Mouse (Mus musculus) neutrophil, adult 65 days (primary cell): ENCODE measurements around the gene Tmprss9. TPM values are rescaled to one million over a fixed set of nuclear protein-coding genes. Genes with fewer than 3 reads are reported as not detected.

Source experiments
- total RNA-seq: library from RNA; stranded (reverse); gene quantifications from 2 replicates; pipeline ENCODE4 v1.2.4, GENCODE M21; 2023

Gene Tmprss9
- total RNA-seq, result not detected in 2 replicates

GRCm38 (mm10) chr10:80871581-80871980 lies at the start of gene Tmprss9:
Gene Tmprss9 (plus strand): TSS chr10:80871848.

GRCm38 (mm10) chr10:80826151-80827062 lies 45.2 kb upstream of the Tmprss9 start, which contains the start of gene Oaz1:
Gene Oaz1 (plus strand): TSS chr10:80826656.

GRCm38 (mm10) chr10:80843931-80844547 lies 27.6 kb upstream of the Tmprss9 start, which contains the start of gene Lingo3:
Gene Lingo3 (minus strand): TSS chr10:80844039.

GRCm38 (mm10) chr10:80854913-80855748 lies 16.5 kb upstream of the Tmprss9 start, which contains the start of the genes Lsm7 and Sppl2b:
Gene Lsm7 (minus strand): TSS chr10:80855209.
Gene Sppl2b (plus strand): TSS chr10:80855275.

GRCm38 (mm10) chr10:80900318-80901247 lies 28.9 kb downstream of the Tmprss9 start, which contains the start of gene Timm13:
Gene Timm13 (minus strand): TSS chr10:80900969.

GRCm38 (mm10) chr10:80917779-80918434 lies 46.3 kb downstream of the Tmprss9 start, which contains the start of gene Lmnb2:
Gene Lmnb2 (minus strand): TSS chr10:80918245.

GRCm38 (mm10) chr10:80929299-80930226 lies 57.9 kb downstream of the Tmprss9 start, which contains the start of gene Gadd45b:
Gene Gadd45b (plus strand): TSS chr10:80930073.

Other genes with a start within 250 kb of the Tmprss9 start
- gene Csnk1g2, start 249.0 kb upstream of the Tmprss9 start, total RNA-seq, result 101 and 129 TPM in 2 replicates
- 12.4 and 15.2 TPM in 2 replicates for gene Btbd2, start 214.8 kb upstream of the Tmprss9 start, total RNA-seq
- gene Mknk2, start 193.7 kb upstream of the Tmprss9 start, total RNA-seq, result 181 and 193 TPM in 2 replicates
- gene Mob3a, start 169.9 kb upstream of the Tmprss9 start, total RNA-seq, result 140 and 155 TPM in 2 replicates
- 8.4 and 14.1 TPM in 2 replicates for gene Izumo4, start 169.7 kb upstream of the Tmprss9 start, total RNA-seq
- 99.7 and 123 TPM in 2 replicates for gene Ap3d1, start 129.6 kb upstream of the Tmprss9 start, total RNA-seq
- gene Dot1l, start 116.6 kb upstream of the Tmprss9 start, total RNA-seq, result 21.3 and 32.2 TPM in 2 replicates
- gene Sf3a2, start 73.7 kb upstream of the Tmprss9 start, total RNA-seq, result 39.7 and 47.3 TPM in 2 replicates
- 62.9 and 84.6 TPM in 2 replicates for gene Plekhj1, start 73.2 kb upstream of the Tmprss9 start, total RNA-seq
- gene Amh, start 66.6 kb upstream of the Tmprss9 start, total RNA-seq, result 0.77 and 1.2 TPM in 2 replicates
- not detected in 2 replicates for gene Jsrp1, start 58.4 kb upstream of the Tmprss9 start, total RNA-seq
- gene Oaz1, start 45.2 kb upstream of the Tmprss9 start, total RNA-seq, result 506 and 673 TPM in 2 replicates
- gene Lingo3, start 27.8 kb upstream of the Tmprss9 start, total RNA-seq, result not detected in 2 replicates
- 10.1 and 19.3 TPM in 2 replicates for gene Lsm7, start 16.6 kb upstream of the Tmprss9 start, total RNA-seq
- 14.0 and 15.8 TPM in 2 replicates for gene Sppl2b, start 16.6 kb upstream of the Tmprss9 start, total RNA-seq
- 35.2 and 38.8 TPM in 2 replicates for gene Timm13, start 29.1 kb downstream of the Tmprss9 start, total RNA-seq
- 17.8 and 24.7 TPM in 2 replicates for gene Lmnb2, start 46.4 kb downstream of the Tmprss9 start, total RNA-seq
- gene Gadd45b, start 58.2 kb downstream of the Tmprss9 start, total RNA-seq, result 50.6 and 86.7 TPM in 2 replicates
- 0.23 and 0.92 TPM in 2 replicates for gene Gng7, start 143.1 kb downstream of the Tmprss9 start, total RNA-seq
- gene Diras1, start 153.8 kb downstream of the Tmprss9 start, total RNA-seq, result not detected in 2 replicates
- gene Slc39a3, start 165.6 kb downstream of the Tmprss9 start, total RNA-seq, result 11.5 and 13.1 TPM in 2 replicates
- gene Sgta, start 188.3 kb downstream of the Tmprss9 start, total RNA-seq, result 47.2 and 56.7 TPM in 2 replicates
- 4.0 TPM in 2 replicates for gene Thop1, start 198.2 kb downstream of the Tmprss9 start, total RNA-seq
- 0.25 and 0.34 TPM in 2 replicates for gene Creb3l3, start 227.0 kb downstream of the Tmprss9 start, total RNA-seq
- 72.4 and 96.2 TPM in 2 replicates for gene Map2k2, start 234.1 kb downstream of the Tmprss9 start, total RNA-seq